Mouse (Mus musculus) ES-Bruce4 (cell line): ENCODE measurements at regions not wholly inside any gene's neighbourhood (a gene's known extent, or its start where the extent isn't known, plus 50 kb on each side); places are given as distances from the start of the nearest gene placed in this dataset.

Experiments used
- CTCF ChIP-seq: IDR thresholded peaks from one replicate; pipeline ENCODE4 v1.8.1; 2011; ENCODE audit warnings: low read depth, low read length
- EP300 ChIP-seq: IDR thresholded peaks from 2 replicates; pipeline ENCODE4 v1.6.1; 2011; ENCODE audit warnings: low read depth, low read length; ENCODE audit not compliant: insufficient read depth
- POLR2A ChIP-seq: IDR thresholded peaks from one replicate; pipeline ENCODE4 v1.8.1; 2011; ENCODE audit warnings: low read length; ENCODE audit not compliant: insufficient read depth

DNA sequence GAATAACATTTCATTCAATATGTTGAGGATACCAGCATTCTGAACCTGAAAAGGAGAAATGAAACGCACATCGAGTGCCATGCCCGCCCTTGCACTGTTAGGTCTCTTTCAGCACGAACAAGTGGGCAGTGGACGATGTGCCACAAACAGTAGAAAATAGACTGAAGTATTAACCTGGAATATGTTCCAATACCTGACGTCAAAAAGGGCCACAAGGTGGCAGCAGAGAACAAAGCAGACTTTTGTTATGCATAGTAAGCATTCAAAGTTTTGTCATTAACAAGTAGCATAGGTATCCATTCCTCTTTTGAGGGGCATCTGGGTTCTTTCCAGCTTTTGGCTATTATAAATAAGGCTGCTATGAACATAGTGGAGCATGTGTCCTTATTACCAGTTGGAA lies 63.5 kb upstream of the D330045A20Rik start:
- TF ChIP-seq CTCF (no peak), POLR2A (no peak), EP300 (no peak)
